Mouse (Mus musculus) hindbrain, embryonic 15.5 days (tissue): ENCODE measurements around the gene Zfp605. TPM values are rescaled to one million over a fixed set of nuclear protein-coding genes. Genes with fewer than 3 reads are reported as not detected.
A peak's percentile ranks its signal among the peaks of the same experiment; 100 is the strongest.

ENCODE experiments used
- ATAC-seq: fragments of 200-750 bp; cut with Nextera tagmentation; 2 replicates; pipeline ENCODE4 v1.8.0; 2017; ENCODE audit warnings: low read depth, moderate number of reproducible peaks, moderate TSS enrichment; ENCODE audit not compliant: low FRiP score
- H3K27ac ChIP-seq: fragments of 300-500 bp; sonication (generic); replicated peaks from 2 replicates; pipeline ENCODE4 v1.5.1; 2015; ENCODE audit warnings: mild to moderate bottlenecking, inconsistent platforms
- H3K27me3 ChIP-seq: fragments of 300-500 bp; sonication (generic); 2 replicates; pipeline ENCODE4 v1.6.1; 2015; ENCODE audit warnings: control low read depth, inconsistent platforms
- H3K36me3 ChIP-seq: fragments of 300-500 bp; sonication (generic); 2 replicates; pipeline ENCODE4 v1.6.1; 2015; ENCODE audit warnings: control low read depth, inconsistent platforms
- H3K4me1 ChIP-seq: fragments of 300-500 bp; sonication (generic); replicated peaks from 2 replicates; pipeline ENCODE4 v1.6.1; 2015; ENCODE audit warnings: control low read depth, inconsistent platforms
- H3K4me2 ChIP-seq: fragments of 300-500 bp; sonication (generic); 2 replicates; pipeline ENCODE4 v1.6.1; 2015; ENCODE audit warnings: moderate library complexity, mild to moderate bottlenecking, inconsistent platforms
- H3K4me3 ChIP-seq: fragments of 300-500 bp; sonication (generic); 2 replicates; pipeline ENCODE4 v1.5.1; 2015; ENCODE audit warnings: mild to moderate bottlenecking, inconsistent platforms
- H3K9ac ChIP-seq: fragments of 300-500 bp; sonication (generic); 2 replicates; pipeline ENCODE4 v1.6.1; 2015; ENCODE audit warnings: inconsistent platforms
- H3K9me3 ChIP-seq: fragments of 300-500 bp; sonication (generic); 2 replicates; pipeline ENCODE4 v1.6.1; 2016; ENCODE audit warnings: control low read depth, inconsistent platforms
- WGBS: fragments of 180-500 bp; shearing (Covaris S2); methylation state at CpG from one replicate; pipeline ENCODE4 v1.1.7; 2015; 5-methylcytosine and 5-hydroxymethylcytosine counted together
- polyA plus RNA-seq: library from polyadenylated mRNA; unstranded; fragments of >200 nt; fragmentation: Nextera tagmentation; extraction: Ambion mirVana; gene quantifications from 2 replicates; pipeline ENCODE4 v1.2.1, GENCODE M21; 2015

The Zfp605 gene
- polyA plus RNA-seq, 1 experiment from 2014 or later, result 13.3 TPM

DNA sequence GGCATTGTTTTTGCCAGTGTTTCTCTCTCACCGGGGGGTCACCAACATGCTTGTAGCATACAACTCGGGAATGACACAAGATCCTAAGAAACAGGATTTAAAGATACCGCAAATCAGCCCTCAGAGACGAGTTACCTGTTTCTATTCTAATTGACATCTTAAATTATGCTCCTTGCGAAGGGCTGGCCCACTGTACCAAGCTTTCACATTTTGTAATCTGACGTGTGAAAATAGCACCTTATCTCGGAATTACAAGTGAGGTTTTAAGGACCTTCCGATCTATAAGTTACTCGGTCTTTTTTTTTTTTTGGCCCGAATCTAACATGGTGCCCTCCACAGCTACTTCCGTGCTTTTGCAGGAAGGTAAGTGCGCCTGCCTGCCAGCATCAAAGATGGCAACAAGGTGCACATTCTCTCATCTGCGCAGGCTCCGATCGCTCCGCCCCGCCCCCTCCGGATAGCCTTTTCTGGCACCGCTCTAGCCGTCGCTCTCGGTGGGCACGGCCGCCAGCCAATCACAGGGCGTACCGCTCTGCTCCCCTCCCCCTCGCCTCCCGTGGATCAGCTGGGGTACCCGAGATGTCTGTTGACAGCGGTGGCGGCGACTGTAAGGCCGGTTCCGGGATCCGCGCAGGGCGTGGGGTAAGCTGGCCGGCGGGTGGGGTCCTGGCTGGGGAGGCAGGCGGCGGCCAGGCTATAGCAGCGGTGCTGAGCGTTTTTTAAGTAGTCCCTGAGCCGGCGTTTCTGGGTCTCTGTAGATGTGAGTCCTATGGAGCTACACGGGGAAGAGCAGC, 25.6 kb downstream of the Zfp605 start, which contains the start of gene Chfr:
Gene Chfr, plus strand, starts transcription at position 550 of the 794 bp plus-strand sequence.
- WGBS, result 3% methylated on average over 46 of the region's 46 CpGs
- peak; percentile 99 for ATAC-seq

DNA sequence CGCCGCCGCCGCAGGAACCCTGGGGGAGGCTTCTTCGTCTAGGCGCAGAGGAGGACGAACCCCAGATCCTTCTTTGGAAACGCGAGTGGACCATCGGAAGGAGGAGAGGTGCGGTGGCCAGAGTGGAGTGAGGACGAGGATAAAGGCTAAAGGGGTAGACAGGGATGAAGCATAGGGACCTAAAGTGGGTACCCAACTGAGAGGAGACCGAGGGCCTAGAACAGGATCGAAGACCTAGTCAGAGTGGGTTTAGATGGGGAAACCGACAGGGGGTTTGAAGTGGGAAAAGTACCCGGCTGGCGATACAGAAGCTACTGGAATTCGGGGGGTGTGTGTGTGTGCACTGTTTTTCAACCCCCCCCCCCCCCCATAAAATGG, 26.2 kb downstream of the Zfp605 start:
- no peaks in the 10 kb centered on the region for H3K27me3 ChIP-seq
- peak overlapping the region; percentile 83 for H3K4me3 ChIP-seq
- peak overlapping the region; percentile 82 for H3K9ac ChIP-seq
- WGBS, result 6% methylated on average over 18 of the region's 18 CpGs
- no peaks in the 10 kb centered on the region for H3K9me3 ChIP-seq
- peaks cover 9% of the 10 kb centered on the region for H3K36me3 ChIP-seq
- H3K27ac ChIP-seq, result peak overlapping the region; percentile 82
- H3K4me1 ChIP-seq, result peaks cover 21% of the 10 kb centered on the region
- peak; percentile 40 for ATAC-seq
- H3K4me2 ChIP-seq, result peak overlapping the region; percentile 65

More for the DNA sequence above, 25.6 kb downstream of the Zfp605 start, which contains the start of gene Chfr:
- peaks cover 12% of the 10 kb centered on the region for H3K36me3 ChIP-seq
- peak within 1 kb of the TSS; percentile 82 for H3K9ac ChIP-seq
- no peaks in the 10 kb centered on the region for H3K9me3 ChIP-seq
- peak within 1 kb of the TSS; percentile 83 for H3K4me3 ChIP-seq
- H3K4me1 ChIP-seq, result peaks cover 21% of the 10 kb centered on the region
- no peaks in the 10 kb centered on the region for H3K27me3 ChIP-seq
- H3K27ac ChIP-seq, result peak within 1 kb of the TSS; percentile 82
- peak within 1 kb of the TSS; percentile 65 for H3K4me2 ChIP-seq

DNA sequence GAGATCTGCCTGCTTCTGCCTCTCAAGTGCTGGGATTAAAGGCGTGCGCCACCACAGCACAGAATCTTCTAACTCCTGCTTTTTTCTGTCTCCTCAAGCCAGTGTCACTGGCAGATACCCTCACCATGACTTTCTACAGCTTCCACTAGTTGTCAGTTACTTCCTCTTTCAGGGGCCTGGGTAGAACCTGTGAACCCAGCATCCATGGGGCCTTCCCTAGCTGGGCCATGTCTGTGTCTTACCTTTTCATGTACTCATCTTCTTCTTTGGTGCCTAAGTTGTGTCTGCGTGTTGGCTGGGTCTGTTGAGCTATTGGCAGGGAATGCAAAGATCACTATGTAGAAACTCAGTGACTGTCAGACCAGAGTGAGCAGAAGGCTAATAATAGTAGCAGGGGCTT, 27.9 kb downstream of the Zfp605 start:
- no peak overlapping the region for H3K4me3 ChIP-seq
- H3K27me3 ChIP-seq, result no peaks in the 10 kb centered on the region
- 96% methylated on average over 3 of the region's 3 CpGs for WGBS
- no peak overlapping the region for H3K9ac ChIP-seq
- ATAC-seq, result no peak
- H3K4me2 ChIP-seq, result no peak overlapping the region
- no peaks in the 10 kb centered on the region for H3K9me3 ChIP-seq
- no peak overlapping the region for H3K27ac ChIP-seq
- H3K36me3 ChIP-seq, result peaks cover 16% of the 10 kb centered on the region; the same call in 1 of the 2 replicates
- H3K4me1 ChIP-seq, result peaks cover 21% of the 10 kb centered on the region

DNA sequence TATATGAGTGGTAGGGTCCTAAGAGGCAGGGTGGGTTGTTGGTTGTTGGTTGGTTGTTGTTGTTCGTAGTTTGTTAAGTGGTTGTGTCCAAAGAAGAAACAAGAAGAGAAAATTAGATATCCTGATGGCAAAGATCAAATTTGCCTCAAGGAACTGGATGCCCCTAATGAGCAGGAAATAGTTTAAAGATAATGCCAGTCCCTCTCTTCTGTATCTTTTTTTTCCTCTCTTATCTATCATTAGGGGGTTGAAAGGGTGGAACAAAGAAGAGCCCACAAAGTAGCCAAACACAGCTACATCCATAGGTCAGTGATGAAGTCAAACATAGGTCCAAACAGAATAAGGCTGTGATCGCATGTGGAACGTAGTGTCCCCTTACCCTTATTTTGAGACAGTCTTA, 29.4 kb downstream of the Zfp605 start:
- ATAC-seq, result no peak
- H3K4me1 ChIP-seq, result peaks cover 21% of the 10 kb centered on the region
- no peak overlapping the region for H3K9ac ChIP-seq
- 98% methylated on average over 3 of the region's 3 CpGs for WGBS
- H3K27ac ChIP-seq, result no peak overlapping the region
- no peak overlapping the region for H3K4me2 ChIP-seq
- H3K4me3 ChIP-seq, result no peak overlapping the region
- peaks cover 28% of the 10 kb centered on the region for H3K36me3 ChIP-seq
- no peaks in the 10 kb centered on the region for H3K9me3 ChIP-seq
- no peaks in the 10 kb centered on the region for H3K27me3 ChIP-seq

DNA sequence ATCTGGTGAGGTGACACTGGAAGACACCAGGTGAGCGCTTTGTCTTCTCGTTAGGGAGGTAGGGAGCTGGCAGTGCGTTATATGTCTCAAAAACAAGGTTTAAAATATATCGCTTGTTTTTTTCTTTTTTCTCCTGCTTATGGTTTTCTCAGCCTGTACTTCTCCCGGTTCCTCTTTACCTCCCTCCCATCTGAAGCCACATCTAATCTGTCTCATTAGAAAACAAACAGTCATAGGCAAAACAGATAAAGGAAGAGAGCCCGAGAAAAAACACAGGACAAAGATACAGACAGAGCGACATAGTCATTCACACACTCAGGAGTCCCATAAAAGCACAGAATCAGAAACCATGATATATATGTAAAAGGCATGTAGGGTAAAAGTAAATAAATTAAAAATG, 30.5 kb downstream of the Zfp605 start:
- H3K9ac ChIP-seq, result no peak overlapping the region
- no peak overlapping the region for H3K4me2 ChIP-seq
- no peak overlapping the region for H3K4me3 ChIP-seq
- no peak overlapping the region for H3K27ac ChIP-seq
- H3K27me3 ChIP-seq, result no peaks in the 10 kb centered on the region
- no peak for ATAC-seq
- H3K36me3 ChIP-seq, result peaks cover 37% of the 10 kb centered on the region
- peaks cover 16% of the 10 kb centered on the region for H3K4me1 ChIP-seq
- WGBS, result 93% methylated on average over 7 of the region's 7 CpGs
- no peaks in the 10 kb centered on the region for H3K9me3 ChIP-seq

DNA sequence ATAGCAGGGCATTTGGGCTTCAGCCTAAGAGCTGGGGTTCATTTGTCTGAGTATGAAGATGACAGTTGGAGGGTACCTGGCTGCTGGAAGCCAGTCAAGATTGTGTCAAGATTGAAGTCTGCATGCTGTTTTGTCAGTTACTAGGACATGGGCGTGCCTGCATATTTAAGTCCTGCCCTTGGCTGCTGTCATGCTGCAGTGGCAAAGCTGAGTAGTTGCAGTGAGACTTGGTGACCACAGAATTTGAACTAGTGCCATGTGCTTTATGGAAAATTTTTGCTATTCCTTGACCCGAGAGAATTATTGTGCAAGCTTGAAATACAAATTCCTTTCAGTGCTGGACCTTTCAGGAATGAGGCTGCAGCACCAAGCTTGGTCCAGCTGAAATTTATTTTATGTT, 32.4 kb downstream of the Zfp605 start:
- Histone ChIP-seq H3K4me1 (peaks cover 5% of the 10 kb centered on the region), H3K4me2 (no peak overlapping the region), H3K27ac (no peak overlapping the region), H3K27me3 (no peaks in the 10 kb centered on the region), H3K36me3 (peaks cover 54% of the 10 kb centered on the region), H3K9ac (no peak overlapping the region), H3K4me3 (no peak overlapping the region), H3K9me3 (no peaks in the 10 kb centered on the region)
- WGBS, result 86% methylated on average over 2 of the region's 2 CpGs
- no peak for ATAC-seq

DNA sequence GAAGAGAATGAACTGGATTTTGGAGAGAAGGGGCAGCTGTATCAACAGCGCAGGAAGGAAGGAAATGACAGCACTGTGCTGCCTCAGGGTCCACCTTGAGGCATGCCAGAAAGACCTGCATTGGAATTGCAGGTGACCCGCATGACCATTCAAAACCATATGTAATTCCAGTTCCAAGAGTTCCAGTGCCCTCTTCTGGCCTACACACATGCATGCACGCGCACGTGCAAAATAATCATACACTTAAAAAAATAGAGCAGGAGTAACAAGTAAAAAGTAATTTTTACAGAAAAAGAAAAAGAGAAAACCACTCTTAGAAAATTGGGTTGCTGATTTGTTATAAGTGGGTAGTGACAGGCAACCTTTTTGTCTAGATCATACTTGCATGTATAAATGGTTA, 33.1 kb downstream of the Zfp605 start:
- 91% methylated on average over 5 of the region's 5 CpGs for WGBS
- Histone ChIP-seq H3K4me1 (no peaks in the 10 kb centered on the region), H3K36me3 (peaks cover 59% of the 10 kb centered on the region), H3K9me3 (no peaks in the 10 kb centered on the region), H3K27me3 (no peaks in the 10 kb centered on the region), H3K9ac (no peak overlapping the region), H3K4me3 (no peak overlapping the region), H3K4me2 (no peak overlapping the region), H3K27ac (no peak overlapping the region)
- ATAC-seq, result no peak

DNA sequence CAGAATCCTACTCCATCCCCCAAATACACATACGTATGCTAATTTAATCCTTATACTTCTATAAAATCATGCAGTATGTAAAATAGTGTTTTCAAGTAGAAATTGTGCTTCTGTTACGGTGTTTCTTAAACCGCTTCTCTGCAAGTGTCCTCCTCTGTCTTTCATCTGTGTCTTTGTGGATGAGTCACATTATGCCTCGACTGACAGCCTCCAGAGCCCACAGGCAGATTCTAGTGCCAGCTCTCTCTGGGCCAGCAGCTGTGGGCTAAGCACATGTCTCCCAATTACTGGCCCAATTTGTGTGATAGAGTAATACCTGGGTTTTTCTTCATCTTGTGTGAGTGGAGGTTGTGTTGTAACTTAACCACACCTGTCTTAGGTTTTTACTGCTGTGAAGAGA, 59.5 kb downstream of the Zfp605 start:
- H3K36me3 ChIP-seq, result peaks cover 63% of the 10 kb centered on the region
- no peaks in the 10 kb centered on the region for H3K9me3 ChIP-seq
- H3K4me3 ChIP-seq, result no peak overlapping the region
- no peak overlapping the region for H3K9ac ChIP-seq
- no peak overlapping the region for H3K27ac ChIP-seq
- H3K4me2 ChIP-seq, result no peak overlapping the region
- H3K27me3 ChIP-seq, result no peaks in the 10 kb centered on the region
- ATAC-seq, result no peak
- WGBS, result 94% methylated on average over 4 of the region's 4 CpGs
- H3K4me1 ChIP-seq, result no peaks in the 10 kb centered on the region

DNA sequence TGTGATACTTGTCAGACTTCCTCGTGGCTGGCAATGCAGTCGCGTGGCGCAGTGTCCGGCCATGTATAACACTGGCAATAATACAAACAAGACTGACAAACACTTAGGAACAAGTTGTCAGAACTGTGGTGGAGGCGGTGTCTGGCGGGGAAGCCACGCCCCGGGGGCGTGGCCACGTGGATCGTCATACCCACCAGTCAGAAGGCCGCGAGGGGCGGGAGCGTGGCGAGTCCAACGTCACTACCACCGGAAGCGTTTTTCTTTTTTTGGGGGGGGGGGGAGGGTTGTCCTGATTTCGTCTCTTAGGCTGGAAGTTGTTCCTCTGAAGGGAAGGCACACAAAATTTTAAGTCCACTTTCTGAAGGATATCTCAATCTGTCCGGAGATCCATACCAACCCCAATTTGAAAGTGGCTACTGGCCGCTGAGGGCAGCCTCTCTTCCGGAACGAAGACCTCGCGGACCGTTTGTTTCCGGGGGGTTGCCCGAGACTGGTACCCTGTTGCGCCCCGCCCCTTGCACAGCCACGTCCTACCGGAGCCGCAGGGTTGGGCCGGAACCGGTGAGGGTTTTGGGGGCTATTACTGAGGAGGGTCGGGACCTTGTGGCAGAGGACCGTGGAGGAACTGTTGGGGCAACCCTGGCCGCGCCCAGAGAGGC, 66.6 kb downstream of the Zfp605 start, which contains the start of gene Golga3:
Gene Golga3, plus strand, starts transcription at position 340 of the 659 bp plus-strand sequence.
- under 1% methylated on average over 40 of the region's 41 CpGs for WGBS

DNA sequence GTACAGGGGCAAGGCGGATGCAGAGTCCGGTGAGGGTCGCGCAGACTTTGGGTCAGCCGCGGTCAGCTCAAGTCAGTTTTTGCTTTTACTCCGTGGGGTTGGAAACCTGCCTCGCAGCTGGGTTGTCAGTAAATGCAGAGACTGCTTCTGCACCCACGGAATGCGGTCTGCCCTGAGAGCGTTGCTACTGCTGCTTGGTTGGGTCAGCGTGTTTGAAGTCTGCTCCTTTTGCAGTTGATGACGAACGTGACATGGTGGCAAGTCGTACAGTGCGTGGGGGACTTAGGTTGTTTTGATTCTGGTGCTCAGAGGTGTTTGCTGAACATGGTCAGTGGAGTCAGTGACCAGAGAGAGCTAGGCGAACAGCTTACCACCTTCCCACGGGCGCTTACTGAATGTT, 67.1 kb downstream of the Zfp605 start:
- Histone ChIP-seq H3K4me3 (peak overlapping the region; percentile 95), H3K36me3 (peaks cover 7% of the 10 kb centered on the region; the same call in 1 of the 2 replicates), H3K9me3 (no peaks in the 10 kb centered on the region), H3K4me1 (peaks cover 15% of the 10 kb centered on the region), H3K27me3 (no peaks in the 10 kb centered on the region), H3K9ac (peak overlapping the region; percentile 94), H3K4me2 (peak overlapping the region; percentile 86), H3K27ac (peak overlapping the region; percentile 88)
- ATAC-seq, result peak; percentile 49; the same call in 1 of the 2 replicates
- WGBS, result 3% methylated on average over 19 of the region's 19 CpGs

More for the DNA sequence above, 66.6 kb downstream of the Zfp605 start, which contains the start of gene Golga3:
- Histone ChIP-seq H3K27ac (peak within 1 kb of the TSS; percentile 88), H3K9ac (peak within 1 kb of the TSS; percentile 94), H3K36me3 (peaks cover 6% of the 10 kb centered on the region; the same call in 1 of the 2 replicates), H3K27me3 (no peaks in the 10 kb centered on the region), H3K4me1 (peaks cover 15% of the 10 kb centered on the region), H3K4me2 (peak within 1 kb of the TSS; percentile 86), H3K4me3 (peak within 1 kb of the TSS; percentile 95), H3K9me3 (no peaks in the 10 kb centered on the region)
- peak; percentile 97 for ATAC-seq

DNA sequence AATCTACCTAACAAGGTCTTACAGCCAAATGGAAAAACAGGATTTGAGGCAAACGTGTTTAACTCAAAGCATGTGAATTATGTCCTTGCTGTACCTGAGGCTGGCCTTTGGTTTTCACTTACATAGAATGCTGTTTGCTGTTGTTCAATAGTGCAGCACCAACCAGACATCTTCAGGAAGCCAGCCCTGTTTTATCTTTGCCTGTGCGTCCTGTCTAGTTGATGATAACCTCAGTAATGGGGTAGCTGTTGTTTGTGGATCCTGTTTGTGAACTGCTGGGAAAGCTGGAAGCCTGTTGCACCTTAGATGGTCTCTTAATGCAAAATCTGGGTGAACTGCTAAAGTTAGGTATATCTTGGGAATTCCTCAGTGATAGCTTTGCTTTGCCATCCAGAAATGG, 68.7 kb downstream of the Zfp605 start:
- H3K4me2 ChIP-seq, result no peak overlapping the region
- WGBS, result 93% methylated on average over 2 of the region's 2 CpGs
- H3K4me1 ChIP-seq, result peaks cover 15% of the 10 kb centered on the region
- no peak for ATAC-seq
- H3K4me3 ChIP-seq, result no peak overlapping the region
- H3K27ac ChIP-seq, result no peak overlapping the region
- no peaks in the 10 kb centered on the region for H3K9me3 ChIP-seq
- no peak overlapping the region for H3K9ac ChIP-seq
- peaks cover 15% of the 10 kb centered on the region; the same call in 1 of the 2 replicates for H3K36me3 ChIP-seq
- no peaks in the 10 kb centered on the region for H3K27me3 ChIP-seq
